Mouse (Mus musculus) C2C12 (cell line): Measurements from ENCODE around the gene Arhgef16. TPM values are rescaled to one million over a fixed set of nuclear protein-coding genes. Genes with fewer than 3 reads are reported as not detected.

Experiments used
- H3K27me3 ChIP-seq: one replicate; pipeline ENCODE4 v1.6.1; 2011; ENCODE audit not compliant: control insufficient read depth, insufficient read depth, insufficient read length
- H3K36me3 ChIP-seq: one replicate; pipeline ENCODE4 v1.6.1; 2011; ENCODE audit not compliant: control insufficient read depth, insufficient read depth
- H3K4me3 ChIP-seq: one replicate; pipeline ENCODE4 v1.5.1; 2011; ENCODE audit warnings: mild to moderate bottlenecking, control low read depth; ENCODE audit not compliant: poor library complexity, insufficient read depth, severe bottlenecking
- H3K79me2 ChIP-seq: one replicate; pipeline ENCODE4 v1.6.1; 2011; ENCODE audit not compliant: control insufficient read depth, insufficient read depth
- H3K79me3 ChIP-seq: one replicate; pipeline ENCODE4 v1.6.1; 2011; ENCODE audit warnings: low read depth, control low read depth
- H3ac ChIP-seq: one replicate; pipeline ENCODE3; 2011; ENCODE audit warnings: low read depth; ENCODE audit not compliant: control insufficient read depth, insufficient read length
- CEBPB ChIP-seq: IDR thresholded peaks from one replicate; pipeline ENCODE4 v1.6.1; 2011; ENCODE audit warnings: low read depth, mild to moderate bottlenecking, control low read depth, moderate library complexity
- CTCF ChIP-seq: IDR thresholded peaks from one replicate; pipeline ENCODE4 v1.5.1; 2011; ENCODE audit not compliant: control insufficient read depth, insufficient read depth, insufficient read length
- FOSL1 ChIP-seq: IDR thresholded peaks from one replicate; pipeline ENCODE4 v1.8.0; 2011; ENCODE audit warnings: mild to moderate bottlenecking, low read length; ENCODE audit not compliant: poor library complexity, insufficient read depth, severe bottlenecking
- MAX ChIP-seq: IDR thresholded peaks from one replicate; pipeline ENCODE4 v1.6.1; 2011; ENCODE audit warnings: mild to moderate bottlenecking, control low read depth
- MYOD1 ChIP-seq: IDR thresholded peaks from one replicate; pipeline ENCODE4 v1.6.1; 2011; ENCODE audit warnings: low read depth; ENCODE audit not compliant: control insufficient read depth, insufficient read length
- MYOG ChIP-seq: IDR thresholded peaks from one replicate; pipeline ENCODE4 v1.6.1; 2011; ENCODE audit not compliant: control insufficient read depth, insufficient read length; ENCODE audit errors: extremely low read depth
- USF1 ChIP-seq: IDR thresholded peaks from one replicate; pipeline ENCODE4 v1.6.1; 2011; ENCODE audit warnings: low read depth, mild to moderate bottlenecking, control low read depth, moderate library complexity
- polyA plus RNA-seq: library from polyadenylated mRNA; unstranded; fragments of >200 nt; fragmentation: generic; extraction: Trizol; gene quantifications from one replicate; pipeline ENCODE4 v1.2.1, GENCODE M21; 2012; ENCODE audit warnings: missing spikeins

The Arhgef16 gene
- polyA plus RNA-seq, 1 experiment, result not detected

- Histone ChIP-seq H3K36me3 (no peaks in the 10 kb centered on the region), H3K79me2 (no peaks in the 10 kb centered on the region), H3ac (no peak overlapping the region), H3K79me3 (no peaks in the 10 kb centered on the region), H3K4me3 (no peak overlapping the region), H3K27me3 (no peaks in the 10 kb centered on the region)
- TF ChIP-seq FOSL1, result no peak
- TF ChIP-seq USF1, result no peak
- TF ChIP-seq MYOG, result no peak
- no peak for TF ChIP-seq CEBPB
- no peak for TF ChIP-seq MAX
- no peak for TF ChIP-seq MYOD1
- TF ChIP-seq CTCF, result no peak
Observed at GRCm38 (mm10) chr4:154245342-154245741, 56.1 kb downstream of the Arhgef16 start.

GRCm38 (mm10) chr4:154240608-154241007 lies 60.9 kb downstream of the Arhgef16 start:
- Histone ChIP-seq H3K79me2 (no peaks in the 10 kb centered on the region), H3K79me3 (no peaks in the 10 kb centered on the region), H3K36me3 (no peaks in the 10 kb centered on the region), H3K27me3 (no peaks in the 10 kb centered on the region), H3ac (no peak overlapping the region), H3K4me3 (no peak overlapping the region)
- no peak for TF ChIP-seq FOSL1
- TF ChIP-seq MAX, result no peak
- TF ChIP-seq USF1, result no peak
- TF ChIP-seq CTCF, result no peak
- TF ChIP-seq MYOG, result no peak

- H3K79me3 ChIP-seq, result no peaks in the 10 kb centered on the region
- no peaks in the 10 kb centered on the region for H3K27me3 ChIP-seq
- H3K36me3 ChIP-seq, result no peaks in the 10 kb centered on the region
- TF ChIP-seq MYOG (no peak), MYOD1 (no peak), CTCF (no peak)
- no peaks in the 10 kb centered on the region for H3K79me2 ChIP-seq
- no peak overlapping the region for H3ac ChIP-seq
- H3K4me3 ChIP-seq, result no peak overlapping the region
Observed at GRCm38 (mm10) chr4:154239199-154239598, 62.3 kb downstream of the Arhgef16 start.

- Histone ChIP-seq H3K36me3 (no peaks in the 10 kb centered on the region), H3K4me3 (no peak overlapping the region), H3ac (no peak overlapping the region), H3K27me3 (no peaks in the 10 kb centered on the region), H3K79me3 (no peaks in the 10 kb centered on the region), H3K79me2 (no peaks in the 10 kb centered on the region)
- TF ChIP-seq CTCF, result no peak
- TF ChIP-seq MYOG, result no peak
- TF ChIP-seq MYOD1, result no peak
- no peak for TF ChIP-seq FOSL1
- no peak for TF ChIP-seq MAX
- no peak for TF ChIP-seq CEBPB
Observed at GRCm38 (mm10) chr4:154237306-154237705, 64.2 kb downstream of the Arhgef16 start.

- TF ChIP-seq MYOD1 (no peak), CEBPB (no peak), FOSL1 (no peak), MAX (no peak), CTCF (no peak), USF1 (no peak)
- Histone ChIP-seq H3K27me3 (no peaks in the 10 kb centered on the region), H3K4me3 (no peak overlapping the region), H3K79me3 (no peaks in the 10 kb centered on the region), H3ac (no peak overlapping the region), H3K79me2 (no peaks in the 10 kb centered on the region), H3K36me3 (no peaks in the 10 kb centered on the region)
Observed at GRCm38 (mm10) chr4:154236893-154237292, 64.6 kb downstream of the Arhgef16 start.

- H3K79me2 ChIP-seq, result no peaks in the 10 kb centered on the region
- no peaks in the 10 kb centered on the region for H3K27me3 ChIP-seq
- H3ac ChIP-seq, result no peak overlapping the region
- H3K36me3 ChIP-seq, result no peaks in the 10 kb centered on the region
- H3K79me3 ChIP-seq, result no peaks in the 10 kb centered on the region
- TF ChIP-seq MYOD1, result no peak
- TF ChIP-seq MYOG, result no peak
- TF ChIP-seq CTCF, result no peak
- no peak for TF ChIP-seq FOSL1
- TF ChIP-seq MAX, result no peak
- no peak for TF ChIP-seq CEBPB
- no peak overlapping the region for H3K4me3 ChIP-seq
Observed at GRCm38 (mm10) chr4:154236001-154236400, 65.5 kb downstream of the Arhgef16 start.
